8 mouse cellular contexts compared by ENCODE assay signal in genomic region chr2:35463372-35464088, GRCm38 (mm10). TPM values are rescaled to one million over a fixed set of nuclear protein-coding genes. Genes with fewer than 3 reads are reported as not detected.
DNase-seq lines count a peak whose midpoint lies in the region; ATAC-seq lines count a peak whose summit lies in the region.

No protein-coding gene starts in this region.

- H3K27me3 ChIP-seq in heart, embryonic 15.5 days, result no peaks in the 10 kb centered on the region

- no peaks in the 10 kb centered on the region for H3K9me3 ChIP-seq in heart, embryonic 15.5 days (replicated peaks)

- H3K9ac ChIP-seq in heart, embryonic 15.5 days, result no peak overlapping the region

- H3K36me3 ChIP-seq in heart, embryonic 15.5 days, result no peaks in the 10 kb centered on the region

- H3K4me3 ChIP-seq in heart, embryonic 15.5 days, result peak overlapping the region; percentile 67

- peak overlapping the region; percentile 94 for H3K4me2 ChIP-seq in heart, embryonic 15.5 days

- ATAC-seq in heart, embryonic 15.5 days (replicated peaks; ENCODE audit: insufficient number of reproducible peaks, insufficient read depth, low FRiP score, low read depth), result peak; percentile 74
- ATAC-seq in megakaryocyte-erythroid progenitor cell, adult 5-6 weeks (replicated peaks; ENCODE audit: low FRiP score, low TSS enrichment, poor library complexity, severe bottlenecking), result 0 out of 2 replicates have a peak, but pooled peaks have one; percentile 29

- 14% methylated on average over 18 of the region's 19 CpGs for WGBS in heart, embryonic 15.5 days

- peak overlapping the region; percentile 86 for H3K27ac ChIP-seq in heart, embryonic 15.5 days

- peak; percentile 26 for DNase-seq in kidney, adult 11 months
- DNase-seq in kidney, adult 18-20 months, result no peak
- DNase-seq in embryo, embryonic 11.5 days (ENCODE audit: low read depth, low spot score), result peak; percentile 50
- peak; percentile 77 to 85 for DNase-seq in kidney, postnatal 4 days
- DNase-seq in spleen, postnatal 36 days (ENCODE audit: low spot score in 2 of 2), result peak; percentile 94
- no peak for DNase-seq in left cerebral cortex, adult 8-10 months (ENCODE audit: low spot score in 2 of 2)

- peaks cover 35% of the 10 kb centered on the region for H3K4me1 ChIP-seq in heart, embryonic 15.5 days (replicated peaks)

RNA-seq across cellular contexts. Expression of gene Ggta1, which starts 0.5 kb away (rescaled TPM):
- polyA plus RNA-seq in heart, embryonic 15.5 days (2015; fragmentation: Nextera tagmentation; extraction: Ambion mirVana), result 27.4 and 31.6 TPM in 2 replicates
- 8.4 and 13.4 TPM in 2 replicates for total RNA-seq in megakaryocyte-erythroid progenitor cell, adult 5-6 weeks (2014; fragmentation: Nextera tagmentation)
- 12.5 and 18.7 TPM in 2 replicates for total RNA-seq in megakaryocyte-erythroid progenitor cell, adult 5-6 weeks (2017)
- total RNA-seq in left cerebral cortex, adult 8-10 months (2022), result 1 to 10 TPM; 4.0 to 7.7 (median 5.6) TPM

Comparison
In these comparisons a context has a peak if more than half of its experiments do, and no peak if none do; other contexts are left out.
1. DNase-seq: peak in kidney, adult 11 months (single experiment), embryo, embryonic 11.5 days (single experiment), kidney, postnatal 4 days (2 of 2) and spleen, postnatal 36 days (2 of 2); none in kidney, adult 18-20 months (single experiment) and left cerebral cortex, adult 8-10 months (0 of 2).